Mouse (Mus musculus) spleen, adult 2 months (tissue): Measurements from ENCODE around the gene Fau.

Experiments used
- CTCF ChIP-seq: fragments of 200-500 bp; IDR thresholded peaks from 2 replicates; pipeline ENCODE4 v1.5.1; 2011; ENCODE audit warnings: mild to moderate bottlenecking, inconsistent platforms; ENCODE audit not compliant: insufficient read depth, insufficient read length, insufficient replicate concordance; ENCODE audit errors: extremely low read depth
- POLR2A ChIP-seq: fragments of 200-500 bp; IDR thresholded peaks from 2 replicates; pipeline ENCODE4 v1.6.1; 2011; ENCODE audit warnings: low read depth, low read length, inconsistent platforms

- TF ChIP-seq POLR2A (peak; percentile 34), CTCF (no peak)
Measured at GRCm38 (mm10) chr19:6048681-6049410, 8.8 kb upstream of the Fau start.
